Mouse (Mus musculus): Measurements from ENCODE around the gene Ceacam9. TPM values are rescaled to one million over a fixed set of nuclear protein-coding genes. Genes with fewer than 3 reads are reported as not detected.

The Ceacam9 gene
- polyA plus RNA-seq, 1 experiment from 2014 or later = not detected

DNA sequence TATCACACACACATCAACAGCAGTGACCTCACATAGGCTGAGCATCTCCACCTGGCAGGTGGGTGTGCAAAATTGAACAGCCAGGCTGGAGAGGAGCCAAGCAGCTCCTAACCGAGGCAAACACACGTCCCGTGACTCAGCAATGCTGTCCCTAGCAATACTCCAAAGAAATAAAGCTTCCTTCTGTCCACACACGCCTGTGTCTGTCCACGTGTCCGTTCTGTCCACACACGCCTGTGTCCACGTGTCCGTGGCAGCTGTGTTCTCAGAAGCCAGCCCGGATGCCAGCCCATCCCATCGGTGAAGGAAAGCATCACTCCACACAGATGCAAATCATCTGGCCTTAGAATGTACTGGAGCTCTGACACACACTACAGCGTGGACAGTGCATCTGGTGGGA is 30.3 kb downstream of the Ceacam9 start:
- ATAC-seq (replicated peaks; ENCODE audit: low FRiP score, low TSS enrichment, low read depth) (no peak), DNase-seq (ENCODE audit: low spot score) (no peak)
- Histone ChIP-seq H3K4me1 (replicated peaks; ENCODE audit: control insufficient read depth, insufficient read depth, low read length) (no peaks in the 10 kb centered on the region), H3K9me3 (ENCODE audit: control insufficient read depth, low read length) (no peaks in the 10 kb centered on the region), H3K4me2 (ENCODE audit: low read length) (no peak overlapping the region), H3K4me3 (ENCODE audit: low read depth, low read length) (no peak overlapping the region), H3K27me3 (replicated peaks; ENCODE audit: control insufficient read depth, insufficient read depth, low read length) (no peaks in the 10 kb centered on the region), H3K27ac (ENCODE audit: low read depth) (no peak overlapping the region), H3K9ac (ENCODE audit: low read length) (no peak overlapping the region), H3K36me3 (ENCODE audit: control insufficient read depth, insufficient read depth, low read length) (peaks cover 26% of the 10 kb centered on the region)
- 82% methylated on average over 12 of the region's 12 CpGs for WGBS

DNA sequence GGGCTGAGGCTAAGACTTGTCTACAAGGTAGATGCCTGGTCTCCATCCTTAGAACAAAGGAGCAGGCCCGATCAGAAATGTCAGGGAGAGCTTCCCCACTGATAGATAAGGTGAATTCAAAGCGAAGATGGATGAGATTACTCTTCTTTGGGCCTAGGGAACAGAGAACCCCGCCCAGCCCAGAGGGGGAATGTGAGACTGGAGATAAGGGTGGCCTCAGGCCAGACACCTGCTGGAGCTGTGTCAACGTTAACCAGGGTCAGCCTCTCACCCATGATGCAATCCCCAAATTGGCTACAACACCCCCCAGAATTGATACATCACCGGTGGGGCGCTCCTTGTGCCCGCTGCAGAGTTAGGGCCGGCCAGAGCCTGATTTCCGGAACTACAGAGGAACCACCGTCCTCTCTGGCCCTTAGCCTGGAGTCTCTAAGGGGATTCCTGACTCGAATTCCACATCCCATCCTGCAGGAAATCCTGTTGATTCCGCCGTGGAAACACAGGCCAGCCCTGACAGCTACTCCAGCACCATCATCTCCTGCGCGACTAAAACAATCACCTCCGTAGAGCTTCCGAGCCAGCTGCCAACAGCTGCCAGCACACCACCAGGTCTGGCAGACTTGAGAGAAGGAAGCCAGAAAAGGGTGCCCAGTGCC is 33.8 kb downstream of the Ceacam9 start:
- WGBS = 54% methylated on average over 17 of the region's 17 CpGs
- H3K4me1 ChIP-seq (replicated peaks; ENCODE audit: control insufficient read depth, insufficient read depth, low read length) = no peaks in the 10 kb centered on the region
- no peak overlapping the region for H3K4me2 ChIP-seq (ENCODE audit: low read length)
- no peak overlapping the region for H3K27ac ChIP-seq (ENCODE audit: low read depth)
- H3K27me3 ChIP-seq (replicated peaks; ENCODE audit: control insufficient read depth, insufficient read depth, low read length) = no peaks in the 10 kb centered on the region
- no peaks in the 10 kb centered on the region for H3K9me3 ChIP-seq (ENCODE audit: control insufficient read depth, low read length)
- no peak for DNase-seq (ENCODE audit: low spot score)
- H3K36me3 ChIP-seq (ENCODE audit: control insufficient read depth, insufficient read depth, low read length) = no peaks in the 10 kb centered on the region
- no peak overlapping the region for H3K4me3 ChIP-seq (ENCODE audit: low read depth, low read length)
- no peak for ATAC-seq (replicated peaks; ENCODE audit: low FRiP score, low TSS enrichment, low read depth)
- no peak overlapping the region for H3K9ac ChIP-seq (ENCODE audit: low read length)

DNA sequence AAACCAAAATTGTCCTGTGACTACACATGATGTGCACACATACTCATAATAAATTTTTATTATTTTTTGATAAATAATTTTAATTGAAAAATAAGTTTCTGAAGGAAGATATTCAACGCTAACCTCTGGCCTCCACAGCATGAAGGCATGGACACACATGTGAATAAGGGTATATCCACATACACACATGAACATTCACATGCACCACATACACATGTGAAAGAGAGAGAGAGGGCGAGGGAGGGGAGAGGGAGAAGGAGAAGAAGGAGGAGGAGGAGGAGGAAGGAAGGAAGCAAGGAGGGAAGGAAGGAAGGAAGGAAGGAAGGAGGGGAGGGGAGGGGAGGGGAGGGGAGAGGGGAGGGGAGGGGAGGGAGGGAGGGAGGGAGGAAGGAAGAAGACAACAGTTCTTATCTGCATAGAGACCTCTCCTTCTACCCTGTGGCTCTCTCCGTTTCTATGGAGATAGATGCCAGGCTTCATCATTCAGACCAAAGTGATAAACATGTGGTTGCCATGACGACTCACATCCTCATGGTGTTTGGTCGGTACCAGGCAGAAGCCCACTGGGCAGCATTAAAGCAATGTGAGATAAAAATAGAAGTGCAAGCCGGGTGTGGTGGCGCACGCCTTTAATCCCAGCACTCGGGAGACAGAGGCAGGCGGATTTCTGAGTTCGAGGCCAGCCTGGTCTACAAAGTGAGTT is 37.3 kb downstream of the Ceacam9 start:
- 60% methylated on average over 10 of the region's 11 CpGs for WGBS
- no peaks in the 10 kb centered on the region for H3K27me3 ChIP-seq (replicated peaks; ENCODE audit: control insufficient read depth, insufficient read depth, low read length)
- no peak for ATAC-seq (replicated peaks; ENCODE audit: low FRiP score, low TSS enrichment, low read depth)

DNA sequence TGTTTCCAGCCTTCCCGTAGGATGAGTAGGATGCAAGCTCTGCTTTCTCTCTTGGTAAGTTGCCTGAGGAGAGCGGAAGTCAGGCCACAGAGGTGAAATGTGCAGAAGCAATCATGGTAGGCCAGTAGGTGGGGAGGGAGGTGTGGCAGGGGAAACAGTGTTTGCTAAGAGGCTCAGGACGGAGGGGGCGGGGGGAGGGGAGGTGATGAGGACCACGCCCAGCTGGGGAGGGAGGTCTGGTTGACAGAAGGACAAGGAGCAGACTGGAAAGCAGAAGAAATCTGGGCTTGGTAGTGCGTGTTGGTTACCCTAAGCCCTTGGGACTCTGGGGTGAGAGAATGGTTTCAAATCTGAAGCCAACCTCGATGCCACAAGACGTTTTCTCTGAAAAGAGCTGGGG is 38.6 kb downstream of the Ceacam9 start:
- Histone ChIP-seq H3K4me1 (replicated peaks; ENCODE audit: control insufficient read depth, insufficient read depth, low read length) (no peaks in the 10 kb centered on the region), H3K9me3 (ENCODE audit: control insufficient read depth, low read length) (no peaks in the 10 kb centered on the region), H3K27me3 (replicated peaks; ENCODE audit: control insufficient read depth, insufficient read depth, low read length) (no peaks in the 10 kb centered on the region), H3K27ac (ENCODE audit: low read depth) (no peak overlapping the region), H3K4me3 (ENCODE audit: low read depth, low read length) (no peak overlapping the region), H3K9ac (ENCODE audit: low read length) (no peak overlapping the region), H3K36me3 (ENCODE audit: control insufficient read depth, insufficient read depth, low read length) (no peaks in the 10 kb centered on the region), H3K4me2 (ENCODE audit: low read length) (no peak overlapping the region)
- peak; percentile 57; the same call in 1 of the 2 replicates for ATAC-seq (replicated peaks; ENCODE audit: low FRiP score, low TSS enrichment, low read depth)
- 20% methylated on average over 8 of the region's 8 CpGs for WGBS
- DNase-seq (ENCODE audit: low spot score) = peak; percentile 69

More for the DNA sequence above, 37.3 kb downstream of the Ceacam9 start:
- Histone ChIP-seq H3K4me3 (ENCODE audit: low read depth, low read length) (no peak overlapping the region), H3K4me2 (ENCODE audit: low read length) (no peak overlapping the region), H3K4me1 (replicated peaks; ENCODE audit: control insufficient read depth, insufficient read depth, low read length) (no peaks in the 10 kb centered on the region), H3K9me3 (ENCODE audit: control insufficient read depth, low read length) (no peaks in the 10 kb centered on the region), H3K27ac (ENCODE audit: low read depth) (no peak overlapping the region), H3K9ac (ENCODE audit: low read length) (no peak overlapping the region), H3K36me3 (ENCODE audit: control insufficient read depth, insufficient read depth, low read length) (no peaks in the 10 kb centered on the region)
- DNase-seq (ENCODE audit: low spot score) = no peak

DNA sequence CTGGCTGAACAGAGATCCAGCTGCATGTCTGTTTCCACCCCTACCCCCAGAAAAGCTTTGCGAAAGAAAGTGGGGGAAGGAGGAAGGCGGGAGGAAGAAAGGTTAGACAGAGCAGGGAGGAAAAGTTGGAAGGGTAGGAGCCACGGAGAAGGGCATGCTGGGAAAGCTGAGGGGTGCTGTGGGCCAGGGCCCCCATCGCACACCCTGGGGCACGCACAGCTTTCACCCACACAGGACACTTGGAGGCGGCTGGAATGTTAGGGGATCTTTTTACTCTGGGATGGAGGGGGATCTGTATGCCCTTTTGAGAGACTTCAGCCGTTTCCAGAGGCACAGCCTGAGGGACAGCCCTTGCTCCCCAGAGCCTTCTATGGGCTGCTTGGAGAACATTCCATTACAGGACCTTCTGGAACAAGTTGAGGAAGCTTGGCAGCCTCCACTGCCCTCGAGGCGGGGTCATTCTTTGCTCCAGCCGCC is 39.3 kb downstream of the Ceacam9 start:
- Histone ChIP-seq H3K36me3 (ENCODE audit: control insufficient read depth, insufficient read depth, low read length) (no peaks in the 10 kb centered on the region), H3K4me2 (ENCODE audit: low read length) (no peak overlapping the region), H3K27me3 (replicated peaks; ENCODE audit: control insufficient read depth, insufficient read depth, low read length) (no peaks in the 10 kb centered on the region), H3K27ac (ENCODE audit: low read depth) (no peak overlapping the region), H3K4me3 (ENCODE audit: low read depth, low read length) (no peak overlapping the region), H3K4me1 (replicated peaks; ENCODE audit: control insufficient read depth, insufficient read depth, low read length) (no peaks in the 10 kb centered on the region), H3K9me3 (ENCODE audit: control insufficient read depth, low read length) (no peaks in the 10 kb centered on the region), H3K9ac (ENCODE audit: low read length) (no peak overlapping the region)
- DNase-seq (ENCODE audit: low spot score) (no peak), ATAC-seq (replicated peaks; ENCODE audit: low FRiP score, low TSS enrichment, low read depth) (no peak)
- 42% methylated on average over 10 of the region's 10 CpGs for WGBS

DNA sequence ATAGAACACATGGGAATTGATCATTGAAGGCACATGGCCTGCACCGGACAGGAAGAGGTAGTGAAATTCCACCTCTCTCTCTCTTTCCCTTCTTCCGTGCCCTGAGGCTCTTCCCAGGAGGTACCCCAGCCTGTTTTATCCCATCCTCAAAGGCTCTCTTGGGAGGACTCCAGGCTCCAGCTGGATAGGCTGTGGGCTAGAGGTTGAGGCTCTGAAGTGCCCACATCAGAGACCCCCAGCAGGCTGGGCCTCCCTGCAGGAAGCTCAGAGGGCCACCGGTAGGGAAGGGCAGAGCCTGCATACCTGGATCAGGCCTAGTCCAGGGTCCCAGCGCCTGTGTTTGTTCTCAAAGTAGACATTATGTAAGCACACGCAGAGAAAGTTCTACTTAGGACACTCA is 39.9 kb downstream of the Ceacam9 start:
- no peak overlapping the region for H3K4me3 ChIP-seq (ENCODE audit: low read depth, low read length)
- H3K9ac ChIP-seq (ENCODE audit: low read length) = no peak overlapping the region
- no peak for DNase-seq (ENCODE audit: low spot score)
- WGBS = 47% methylated on average over 5 of the region's 5 CpGs
- H3K36me3 ChIP-seq (ENCODE audit: control insufficient read depth, insufficient read depth, low read length) = no peaks in the 10 kb centered on the region
- H3K27ac ChIP-seq (ENCODE audit: low read depth) = no peak overlapping the region
- no peak overlapping the region for H3K4me2 ChIP-seq (ENCODE audit: low read length)
- H3K9me3 ChIP-seq (ENCODE audit: control insufficient read depth, low read length) = no peaks in the 10 kb centered on the region
- no peaks in the 10 kb centered on the region for H3K4me1 ChIP-seq (replicated peaks; ENCODE audit: control insufficient read depth, insufficient read depth, low read length)
- no peaks in the 10 kb centered on the region for H3K27me3 ChIP-seq (replicated peaks; ENCODE audit: control insufficient read depth, insufficient read depth, low read length)
- no peak for ATAC-seq (replicated peaks; ENCODE audit: low FRiP score, low TSS enrichment, low read depth)

DNA sequence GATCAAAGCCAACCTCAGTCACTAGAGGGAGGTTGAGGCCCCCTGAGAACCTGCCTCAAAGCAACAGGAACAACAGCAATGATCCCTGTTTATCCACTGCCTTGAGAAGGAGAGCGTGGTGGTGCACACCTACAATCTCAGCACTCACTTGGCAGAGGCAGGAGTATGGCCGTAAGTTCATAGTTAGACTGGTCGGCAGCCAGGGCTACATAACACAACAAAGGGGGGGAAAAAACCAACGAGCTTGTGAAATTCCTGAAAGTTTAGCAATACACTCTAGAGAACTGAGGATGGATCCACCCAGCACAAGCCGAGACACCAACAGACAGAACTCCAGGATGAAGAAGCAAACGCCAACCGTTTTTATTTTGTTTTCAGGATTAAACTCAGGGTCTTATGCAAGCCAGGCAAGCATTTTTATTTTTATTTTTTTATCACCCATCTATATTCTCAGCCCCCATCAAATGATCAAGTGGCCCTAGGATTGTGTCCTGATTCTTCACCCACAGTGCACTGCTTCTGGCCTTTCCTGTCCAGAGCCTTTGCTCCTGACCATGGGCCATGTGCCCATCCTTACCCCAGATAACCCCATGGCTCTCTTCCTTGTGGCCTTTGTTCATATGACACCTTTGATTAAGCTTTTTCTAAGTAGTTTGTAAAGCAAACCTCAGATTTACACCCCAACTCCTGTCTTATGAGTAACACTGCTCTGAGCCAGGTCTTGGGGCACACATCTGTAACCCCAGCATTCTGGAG is 41.9 kb downstream of the Ceacam9 start:
- Histone ChIP-seq H3K27ac (ENCODE audit: low read depth) (no peak overlapping the region), H3K4me1 (replicated peaks; ENCODE audit: control insufficient read depth, insufficient read depth, low read length) (no peaks in the 10 kb centered on the region), H3K9me3 (ENCODE audit: control insufficient read depth, low read length) (no peaks in the 10 kb centered on the region), H3K4me2 (ENCODE audit: low read length) (no peak overlapping the region), H3K36me3 (ENCODE audit: control insufficient read depth, insufficient read depth, low read length) (no peaks in the 10 kb centered on the region), H3K27me3 (replicated peaks; ENCODE audit: control insufficient read depth, insufficient read depth, low read length) (no peaks in the 10 kb centered on the region), H3K9ac (ENCODE audit: low read length) (no peak overlapping the region), H3K4me3 (ENCODE audit: low read depth, low read length) (no peak overlapping the region)
- WGBS = 90% methylated on average over 7 of the region's 7 CpGs
- no peak for DNase-seq (ENCODE audit: low spot score)
- ATAC-seq (replicated peaks; ENCODE audit: low FRiP score, low TSS enrichment, low read depth) = no peak

DNA sequence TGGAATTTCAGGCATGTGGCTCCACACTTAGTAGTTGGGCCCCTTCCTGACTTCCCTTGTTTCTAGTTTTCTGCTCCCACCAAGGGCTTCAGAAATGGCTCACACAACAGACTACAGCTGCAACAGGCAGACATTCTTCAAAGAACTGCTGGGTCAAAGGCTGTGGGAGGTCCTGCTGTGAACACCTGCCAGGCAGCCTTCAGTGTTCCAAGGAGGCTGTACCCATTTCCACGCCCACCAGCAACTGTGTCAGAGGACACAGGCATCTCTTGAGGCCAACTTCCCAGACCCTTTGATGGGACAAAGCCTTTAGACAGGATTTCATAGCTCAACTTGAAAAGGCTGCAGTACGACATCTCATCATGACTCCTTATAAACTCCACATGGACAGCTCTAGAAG is 44.7 kb downstream of the Ceacam9 start:
- Histone ChIP-seq H3K4me2 (ENCODE audit: low read length) (no peak overlapping the region), H3K9ac (ENCODE audit: low read length) (no peak overlapping the region), H3K27me3 (replicated peaks; ENCODE audit: control insufficient read depth, insufficient read depth, low read length) (no peaks in the 10 kb centered on the region), H3K27ac (ENCODE audit: low read depth) (no peak overlapping the region), H3K4me1 (replicated peaks; ENCODE audit: control insufficient read depth, insufficient read depth, low read length) (no peaks in the 10 kb centered on the region), H3K9me3 (ENCODE audit: control insufficient read depth, low read length) (0 out of 2 replicates have a peak, but pooled peaks cover 4% of the 10 kb centered on the region), H3K4me3 (ENCODE audit: low read depth, low read length) (no peak overlapping the region), H3K36me3 (ENCODE audit: control insufficient read depth, insufficient read depth, low read length) (no peaks in the 10 kb centered on the region)
- WGBS = 54% methylated on average over 2 of the region's 2 CpGs
- no peak for DNase-seq (ENCODE audit: low spot score)
- no peak for ATAC-seq (replicated peaks; ENCODE audit: low FRiP score, low TSS enrichment, low read depth)

All from intestine, embryonic 14.5 days (tissue).